Mouse (Mus musculus): ENCODE results near the gene Supt5. TPM values are rescaled to one million over a fixed set of nuclear protein-coding genes. Genes with fewer than 3 reads are reported as not detected.

Supt5 gene
- total RNA-seq, 2 experiments from 2014 or later = 108 to 124 TPM

Other genes with a start within 250 kb of the Supt5 start
- gene 9530053A07Rik, start 209.3 kb downstream of the Supt5 start, total RNA-seq (2021) = under 1 TPM in 1 of 2 experiments, not detected in 1; 0.05 TPM
- gene Fbl, start 169.0 kb downstream of the Supt5 start, total RNA-seq (2021) = 10 to 100 TPM; 43.5 to 53.4 TPM
- gene Dyrk1b, start 159.3 kb downstream of the Supt5 start, total RNA-seq (2021) = 10 to 100 TPM; 41.7 to 49.8 TPM
- gene Eid2, start 70.9 kb downstream of the Supt5 start, total RNA-seq (2021) = 10 to 100 TPM; 53.5 to 62.9 TPM
- 10 to 100 TPM; 35.6 to 39.2 TPM for gene Eid2b, start 61.0 kb downstream of the Supt5 start, total RNA-seq (2021)
- gene Selenov, start 47.6 kb downstream of the Supt5 start, total RNA-seq (2021) = under 1 TPM; 0.27 to 0.38 TPM
- gene Dll3, start 36.5 kb downstream of the Supt5 start, total RNA-seq (2021) = 1 to 10 TPM; 2.5 to 3.0 TPM
- 10 to 100 TPM; 37.7 to 47.0 TPM for gene Timm50, start 26.7 kb downstream of the Supt5 start, total RNA-seq (2021)
- 100 to 1,000 TPM; 431 to 496 TPM for gene Rps16, start 11.9 kb upstream of the Supt5 start, total RNA-seq (2021)
- gene Plekhg2, start 33.9 kb upstream of the Supt5 start, total RNA-seq (2021) = 1 to 10 TPM; 6.2 to 8.9 TPM
- gene Zfp36, start 41.5 kb upstream of the Supt5 start, total RNA-seq (2021) = 1 to 10 TPM; 2.7 to 2.8 TPM
- gene Med29, start 54.0 kb upstream of the Supt5 start, total RNA-seq (2021) = 10 to 100 TPM; 19.3 to 22.0 TPM
- gene Paf1, start 54.2 kb upstream of the Supt5 start, total RNA-seq (2021) = 10 to 100 TPM; 63.0 to 69.3 TPM
- gene Gmfg, start 98.7 kb upstream of the Supt5 start, total RNA-seq (2021) = 1 to 10 TPM; 1.3 to 2.3 TPM
- 10 to 100 TPM; 74.1 to 76.7 TPM for gene Lrfn1, start 113.2 kb upstream of the Supt5 start, total RNA-seq (2021)
- gene Ifnl2, start 171.7 kb upstream of the Supt5 start, total RNA-seq (2021) = not detected
- gene Ifnl3, start 184.1 kb upstream of the Supt5 start, total RNA-seq (2021) = not detected
- gene Sycn, start 202.1 kb upstream of the Supt5 start, total RNA-seq (2021) = not detected
- under 1 TPM; 0.40 to 0.57 TPM for gene Nccrp1, start 208.5 kb upstream of the Supt5 start, total RNA-seq (2021)